Mouse (Mus musculus): ENCODE data around the gene Asic3. TPM values are rescaled to one million over a fixed set of nuclear protein-coding genes. Genes with fewer than 3 reads are reported as not detected.

Asic3 gene
- polyA plus RNA-seq, 1 experiment from 2014 or later = 1.4 TPM

Other genes starting within 250 kb of the Asic3 start
- gene Nupl2, start 248.4 kb upstream of the Asic3 start, polyA plus RNA-seq (2016; fragmentation: Nextera tagmentation; extraction: Ambion mirVana) = 19.4 and 20.7 TPM in 2 replicates
- 15.1 and 18.6 TPM in 2 replicates for gene Kcnh2, start 61.8 kb upstream of the Asic3 start, polyA plus RNA-seq (2016; fragmentation: Nextera tagmentation; extraction: Ambion mirVana)
- 9.2 and 9.4 TPM in 2 replicates for gene Nos3, start 48.6 kb upstream of the Asic3 start, polyA plus RNA-seq (2016; fragmentation: Nextera tagmentation; extraction: Ambion mirVana)
- 0.34 and 0.35 TPM in 2 replicates for gene Atg9b, start 21.2 kb upstream of the Asic3 start, polyA plus RNA-seq (2016; fragmentation: Nextera tagmentation; extraction: Ambion mirVana)
- gene Abcb8, start 19.7 kb upstream of the Asic3 start, polyA plus RNA-seq (2016; fragmentation: Nextera tagmentation; extraction: Ambion mirVana) = 45.9 and 52.7 TPM in 2 replicates
- gene Cdk5, start 10.1 kb downstream of the Asic3 start, polyA plus RNA-seq (2016; fragmentation: Nextera tagmentation; extraction: Ambion mirVana) = 75.4 and 79.2 TPM in 2 replicates
- gene Slc4a2, start 10.4 kb downstream of the Asic3 start, polyA plus RNA-seq (2016; fragmentation: Nextera tagmentation; extraction: Ambion mirVana) = 23.0 and 24.3 TPM in 2 replicates
- gene Fastk, start 31.9 kb downstream of the Asic3 start, polyA plus RNA-seq (2016; fragmentation: Nextera tagmentation; extraction: Ambion mirVana) = 114 TPM in 2 replicates
- gene Tmub1, start 34.5 kb downstream of the Asic3 start, polyA plus RNA-seq (2016; fragmentation: Nextera tagmentation; extraction: Ambion mirVana) = 35.3 and 40.0 TPM in 2 replicates
- 109 and 113 TPM in 2 replicates for gene Agap3, start 38.8 kb downstream of the Asic3 start, polyA plus RNA-seq (2016; fragmentation: Nextera tagmentation; extraction: Ambion mirVana)
- 11.0 and 12.0 TPM in 2 replicates for gene Gbx1, start 113.8 kb downstream of the Asic3 start, polyA plus RNA-seq (2016; fragmentation: Nextera tagmentation; extraction: Ambion mirVana)
- 0.37 and 0.82 TPM in 2 replicates for gene Asb10, start 127.6 kb downstream of the Asic3 start, polyA plus RNA-seq (2016; fragmentation: Nextera tagmentation; extraction: Ambion mirVana)
- 0.15 and 0.20 TPM in 2 replicates for gene 4931409K22Rik, start 143.4 kb downstream of the Asic3 start, polyA plus RNA-seq (2016; fragmentation: Nextera tagmentation; extraction: Ambion mirVana)
- gene Abcf2, start 164.1 kb downstream of the Asic3 start, polyA plus RNA-seq (2016; fragmentation: Nextera tagmentation; extraction: Ambion mirVana) = 114 and 123 TPM in 2 replicates
- gene Chpf2, start 173.3 kb downstream of the Asic3 start, polyA plus RNA-seq (2016; fragmentation: Nextera tagmentation; extraction: Ambion mirVana) = 19.8 and 21.6 TPM in 2 replicates
- gene Smarcd3, start 211.0 kb downstream of the Asic3 start, polyA plus RNA-seq (2016; fragmentation: Nextera tagmentation; extraction: Ambion mirVana) = 82.2 and 90.6 TPM in 2 replicates